Mouse (Mus musculus): ENCODE results near the gene Syce1l. TPM values are rescaled to one million over a fixed set of nuclear protein-coding genes. Genes with fewer than 3 reads are reported as not detected.

The Syce1l gene
- not detected for polyA plus RNA-seq (2014; fragmentation: Illumina TruSeq; extraction: RNeasy Lipid Tissue Mini Kit (QIAGEN cat#74804); ENCODE audit: low read depth, low replicate concordance)

DNA sequence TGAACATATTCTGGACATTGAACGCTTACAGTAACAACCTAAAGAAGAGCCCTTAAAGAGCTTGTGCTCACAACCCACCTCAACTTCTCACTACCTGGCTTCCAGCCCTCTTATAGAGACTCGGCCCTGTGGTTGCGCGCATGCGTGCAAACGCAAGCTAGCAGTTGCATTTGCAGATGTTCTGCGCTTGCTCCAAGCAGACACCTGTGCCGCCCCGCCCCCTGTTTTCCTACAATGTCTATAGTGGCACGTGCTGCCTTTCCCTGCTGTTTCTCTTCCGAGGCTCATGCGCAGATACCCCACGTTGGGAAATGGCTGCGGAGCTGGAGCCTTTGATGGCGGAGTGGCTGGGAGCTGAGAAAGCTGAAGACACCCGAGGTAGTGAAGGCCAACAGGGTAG is at the start of gene Syce1l:
Gene Syce1l (plus strand): TSS at position 288 of the 400 bp plus-strand sequence.

DNA sequence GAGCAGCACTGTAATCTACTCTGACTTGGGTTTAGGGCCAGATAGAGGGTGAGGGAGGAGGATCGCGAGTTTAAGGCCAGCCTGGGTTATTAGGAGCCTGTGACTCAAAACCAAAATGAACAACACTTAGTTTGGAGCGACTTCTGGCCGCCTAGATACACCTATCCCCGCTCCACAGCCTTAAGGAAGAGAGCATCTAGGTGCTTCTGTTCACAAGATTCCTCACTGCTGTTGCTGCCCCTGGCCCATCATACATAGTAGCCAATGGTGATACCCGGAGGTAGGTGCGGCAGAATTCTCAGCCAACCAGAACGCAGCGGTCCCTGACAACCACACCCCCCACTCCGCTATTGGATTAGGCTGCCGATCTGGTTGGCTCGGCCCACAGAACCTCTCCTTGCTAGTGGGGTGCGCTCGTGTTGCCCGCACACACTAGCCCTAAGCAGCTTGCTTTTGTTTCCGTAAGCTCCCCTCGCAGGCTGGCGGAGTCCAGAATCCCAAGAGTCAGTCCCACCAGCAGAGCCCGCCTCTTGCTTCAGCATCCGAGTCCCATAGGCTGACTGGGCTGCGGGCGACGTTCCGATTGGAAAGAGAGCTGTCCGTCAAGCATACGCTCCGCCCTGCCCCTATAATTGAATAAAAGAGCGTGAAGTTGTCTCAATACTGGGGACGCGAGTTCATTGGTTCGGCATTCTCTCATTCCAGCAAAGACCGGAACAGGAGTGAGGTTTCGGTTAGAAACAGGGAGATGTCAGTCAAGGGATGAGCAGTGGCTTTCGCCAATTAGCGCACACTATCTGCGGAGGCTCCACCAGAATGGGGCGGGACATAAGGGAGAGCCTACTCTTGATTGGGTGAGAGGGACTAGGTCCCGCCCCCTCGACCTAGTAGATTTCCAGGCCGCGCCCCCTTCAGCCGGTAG is 8.1 kb upstream of the Syce1l start, which contains the start of gene Mon1b:
Gene Mon1b (plus strand): TSS at position 918 of the 922 bp plus-strand sequence.

Other genes with a start within 250 kb of the Syce1l start
- gene Mon1b, start 7.6 kb upstream of the Syce1l start, polyA plus RNA-seq (2014; fragmentation: Illumina TruSeq; extraction: RNeasy Lipid Tissue Mini Kit (QIAGEN cat#74804); ENCODE audit: low read depth, low replicate concordance): 6.5 TPM
- not detected for gene Adamts18, start 205.5 kb downstream of the Syce1l start, polyA plus RNA-seq (2014; fragmentation: Illumina TruSeq; extraction: RNeasy Lipid Tissue Mini Kit (QIAGEN cat#74804); ENCODE audit: low read depth, low replicate concordance)

Data from kidney, adult 10 weeks (tissue).